Mouse (Mus musculus) heart, adult 11 months (tissue): Measurements from ENCODE around the gene Hip1.
"Not testable (repeated sequence)": the region's sequence is repeated elsewhere in the genome, so short reads cannot be mapped to it uniquely, and the experiment has no call there.

Experiments used
- DNase-seq: peaks from one replicate; pipeline ENCODE4 v3.0.0; 2022

The Hip1 gene

GRCm38 (mm10) chr5:135433861-135434260 lies 111.1 kb downstream of the Hip1 start:
- no peak for DNase-seq

DNA sequence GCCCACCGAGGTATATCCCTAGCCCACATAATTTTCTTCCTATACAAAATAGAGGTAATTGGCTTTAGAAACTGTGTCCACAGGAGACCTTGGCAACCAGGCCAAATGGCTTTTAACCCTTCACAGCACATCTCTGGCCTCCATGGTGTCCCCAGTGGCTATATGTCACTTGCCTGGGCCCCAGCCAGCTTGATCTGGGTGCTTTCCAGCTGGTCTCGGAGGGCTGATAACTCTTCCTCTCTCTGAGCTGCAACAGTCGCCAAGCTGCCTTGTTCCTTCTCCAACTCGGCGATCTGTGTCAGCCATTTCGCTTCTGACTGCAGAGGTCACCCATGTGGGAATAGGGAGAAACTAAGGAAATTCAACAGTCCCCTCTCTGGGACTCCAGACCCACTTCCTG lies 113.8 kb downstream of the Hip1 start:
- DNase-seq, result no peak

DNA sequence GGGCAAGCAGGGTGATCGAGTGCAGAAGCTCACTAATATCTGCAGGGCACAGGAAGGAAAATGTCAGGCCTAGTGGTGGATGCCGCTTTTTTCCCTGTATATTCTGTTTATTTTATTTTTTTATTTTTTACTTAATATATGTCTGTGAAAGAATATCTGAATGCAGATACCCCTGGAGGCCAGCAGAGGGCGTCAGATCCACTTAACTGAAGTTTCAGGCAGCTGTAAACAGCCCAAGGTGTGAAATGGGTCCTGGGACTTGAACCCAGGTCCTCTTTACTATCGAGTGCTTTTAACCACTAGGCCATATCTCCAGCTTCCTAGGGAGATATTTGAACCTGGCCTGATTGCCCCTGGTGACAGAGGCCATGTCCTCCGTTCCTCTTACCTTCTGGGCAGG lies 116.1 kb downstream of the Hip1 start:
- DNase-seq, result no peak

- DNase-seq, result no peak
Measured at GRCm38 (mm10) chr5:135410266-135410665, 134.7 kb downstream of the Hip1 start.

- DNase-seq, result no peak
Measured at GRCm38 (mm10) chr5:135408114-135408513, 136.8 kb downstream of the Hip1 start.

GRCm38 (mm10) chr5:135405437-135405836 lies 139.5 kb downstream of the Hip1 start:
- no peak for DNase-seq

DNA sequence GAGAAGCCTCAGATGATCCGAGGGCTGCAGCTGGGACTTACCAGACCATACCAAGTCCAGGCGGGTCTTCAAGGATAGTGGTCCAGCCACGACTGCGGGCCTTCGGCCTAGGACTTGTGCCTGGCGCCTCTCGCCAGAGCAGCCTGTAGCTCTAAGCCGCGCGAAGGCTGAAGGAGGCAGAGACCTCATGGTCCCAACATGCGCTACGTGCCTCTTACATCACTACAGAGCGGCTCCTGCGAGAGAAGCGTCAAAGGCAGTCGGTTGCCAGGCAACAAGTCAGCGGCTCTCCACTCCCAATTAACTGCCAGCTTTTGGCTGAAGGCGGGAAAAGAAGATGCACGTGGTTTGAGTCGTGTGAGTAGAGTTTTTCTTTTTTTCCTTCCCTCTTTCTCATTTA lies 140.3 kb downstream of the Hip1 start:
- DNase-seq, result no peak

- DNase-seq, result peak; percentile 93
Measured at GRCm38 (mm10) chr5:135400244-135400643, 144.7 kb downstream of the Hip1 start.

- no peak for DNase-seq
Measured at GRCm38 (mm10) chr5:135399382-135399781, 145.5 kb downstream of the Hip1 start.

GRCm38 (mm10) chr5:135395826-135396225 lies 149.1 kb downstream of the Hip1 start:
- DNase-seq, result no peak

DNA sequence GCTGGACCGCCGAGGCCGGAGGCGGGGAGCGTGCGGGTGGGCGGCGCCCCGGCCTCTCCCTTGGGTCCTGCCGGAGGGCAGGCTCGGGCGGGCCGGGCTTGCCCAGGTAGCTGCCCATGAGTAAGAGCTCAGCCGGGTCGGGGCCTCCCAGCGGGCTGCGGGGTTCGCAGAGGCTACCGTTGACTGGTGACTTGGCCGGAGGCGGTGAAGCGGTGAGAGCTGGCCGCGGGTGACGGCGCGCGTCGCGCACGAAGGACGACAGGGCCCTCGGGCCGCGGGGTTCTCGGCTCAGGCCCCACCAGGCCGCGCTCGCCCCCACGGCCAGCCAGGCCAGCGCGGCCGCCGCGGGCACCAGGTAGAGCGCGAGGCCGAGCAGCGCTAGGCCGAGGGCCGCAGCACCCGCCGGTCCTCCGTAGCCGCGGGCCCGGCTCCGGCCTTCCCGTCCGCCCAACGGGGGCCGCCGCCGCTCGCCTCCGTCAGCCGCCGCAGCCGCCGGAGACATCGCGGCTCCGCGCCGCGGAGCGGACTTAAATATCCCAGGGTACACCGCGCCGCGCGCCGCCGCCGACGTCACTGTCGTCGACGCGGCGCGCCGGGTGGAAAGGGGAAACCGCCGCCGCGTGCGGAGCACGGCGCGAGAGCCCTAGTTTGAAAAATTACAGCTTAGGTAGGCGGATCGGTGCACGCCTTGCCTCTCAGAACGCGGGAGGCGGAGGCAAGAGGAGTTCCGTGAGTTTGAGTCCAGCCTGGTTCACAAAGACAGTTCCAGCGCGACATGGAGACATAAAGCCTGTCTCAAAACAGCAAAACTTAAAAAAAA lies 150.7 kb downstream of the Hip1 start, which contains the start of gene Pom121:
Gene Pom121, minus strand, starts transcription at position 543 of the 820 bp plus-strand sequence.
- DNase-seq, result peak; percentile 98

DNA sequence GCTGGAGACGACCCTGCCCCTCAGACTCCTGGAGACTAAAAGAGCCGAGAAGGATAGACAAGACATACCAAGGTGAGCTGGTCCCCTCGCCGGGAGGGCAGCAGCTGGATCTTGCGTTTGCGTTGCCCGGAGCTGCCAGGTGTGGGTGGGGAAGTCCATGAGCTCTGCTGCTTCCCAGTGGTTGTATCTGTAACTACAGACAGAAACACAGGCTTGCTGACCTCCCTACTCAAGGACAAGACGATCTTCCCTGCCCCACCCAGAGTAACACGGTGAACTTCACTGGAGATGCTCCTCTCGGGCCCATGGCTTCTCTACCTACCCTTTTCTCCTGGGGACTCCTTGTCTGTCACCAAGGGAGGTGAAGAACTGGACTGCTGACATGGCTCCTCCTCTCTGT lies 161.1 kb downstream of the Hip1 start:
- peak; percentile 88 for DNase-seq

- no peak for DNase-seq
Measured at GRCm38 (mm10) chr5:135382746-135383145, 162.2 kb downstream of the Hip1 start.

DNA sequence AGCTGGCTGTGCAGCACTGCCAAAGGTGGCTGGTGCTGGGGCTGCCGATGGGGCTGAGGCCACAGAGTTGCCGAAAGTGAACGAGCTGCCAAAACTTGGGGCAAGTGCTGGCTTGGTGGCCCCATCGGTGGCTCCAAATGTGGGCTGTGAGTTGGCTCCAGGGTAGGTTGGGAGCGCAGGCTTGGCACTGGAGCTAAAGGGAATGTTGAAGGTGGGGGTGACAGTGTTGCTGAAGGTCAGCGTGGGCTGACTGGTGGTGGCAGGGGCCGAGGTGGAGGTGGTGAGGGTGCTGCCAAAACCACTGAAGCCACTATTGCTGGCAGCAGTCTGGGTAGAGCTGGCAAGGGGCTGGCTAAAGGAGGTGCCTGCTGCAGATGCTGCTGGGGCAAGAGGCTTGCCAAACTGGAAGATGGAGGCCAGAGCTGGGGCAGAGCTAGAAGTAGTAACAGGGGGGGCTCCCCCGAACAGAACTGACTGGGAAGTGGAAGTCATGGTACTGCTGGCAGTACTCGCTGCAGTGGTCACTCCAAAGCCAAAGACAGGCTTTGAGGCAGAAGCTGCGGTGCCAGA lies 163.5 kb downstream of the Hip1 start:
- DNase-seq, result peak; percentile 97

DNA sequence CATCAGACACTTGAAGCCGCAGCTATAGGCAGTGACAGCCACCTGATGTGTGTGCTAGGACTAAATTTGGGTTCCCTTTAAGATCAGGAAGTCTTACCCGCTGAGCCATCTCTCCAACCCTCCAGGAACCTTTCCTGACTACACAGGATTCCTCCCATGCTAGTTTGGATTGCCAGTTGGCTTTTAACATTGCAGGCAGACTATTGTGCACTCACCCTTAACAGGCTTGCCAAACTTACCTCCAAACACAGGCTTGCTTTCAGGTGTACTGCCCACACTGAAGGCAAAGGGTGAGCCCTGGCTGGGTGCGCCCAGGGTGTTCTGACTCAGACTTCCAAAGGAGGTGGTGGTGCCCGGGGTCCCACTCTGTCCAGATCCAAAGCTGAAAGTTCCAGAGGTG lies 164.2 kb downstream of the Hip1 start:
- no peak for DNase-seq

GRCm38 (mm10) chr5:135376341-135376740 lies 168.6 kb downstream of the Hip1 start:
- DNase-seq, result no peak

- no peak for DNase-seq
Measured at GRCm38 (mm10) chr5:135375167-135375566, 169.8 kb downstream of the Hip1 start.

- no peak for DNase-seq
Measured at GRCm38 (mm10) chr5:135373601-135374000, 171.3 kb downstream of the Hip1 start.

DNA sequence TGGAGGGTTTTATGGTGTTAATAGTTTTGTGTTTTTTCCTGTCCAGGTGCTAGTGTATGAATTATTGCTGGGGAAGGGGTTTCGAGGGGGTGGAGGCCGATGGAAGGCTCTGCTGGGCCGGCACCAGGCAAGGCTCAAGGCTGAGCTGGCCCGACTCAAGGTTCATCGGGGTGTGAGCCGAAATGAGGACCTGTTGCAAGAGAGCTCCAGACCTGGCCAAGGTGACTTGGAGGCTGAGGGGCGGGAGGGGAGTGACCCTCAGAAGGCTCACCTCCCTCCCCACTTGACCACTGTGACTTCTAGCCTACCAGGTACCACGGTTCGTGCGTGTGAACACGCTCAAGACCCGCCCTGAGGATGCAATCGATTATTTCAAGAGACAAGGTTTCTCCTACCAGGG lies 173.7 kb downstream of the Hip1 start:
- DNase-seq, result peak; percentile 92

GRCm38 (mm10) chr5:135369787-135370654 lies 174.9 kb downstream of the Hip1 start, which contains the start of gene Nsun5:
Gene Nsun5 (plus strand): TSS chr5:135369953.
- DNase-seq, result peak; percentile 99

- not testable (repeated sequence) for DNase-seq
Measured at GRCm38 (mm10) chr5:135369196-135369595, 175.7 kb downstream of the Hip1 start.

GRCm38 (mm10) chr5:135368312-135368711 lies 176.6 kb downstream of the Hip1 start:
- no peak for DNase-seq

- DNase-seq, result no peak
Measured at GRCm38 (mm10) chr5:135367841-135368240, 177.1 kb downstream of the Hip1 start.
